Mouse (Mus musculus): ENCODE data around the gene Irf2.

- no peak for TF ChIP-seq CTCF (IDR thresholded peaks at IDR 0.05; ENCODE audit: control insufficient read depth, insufficient read depth, insufficient replicate concordance, low read depth, low read length)
- TF ChIP-seq POLR2A (IDR thresholded peaks at IDR 0.05; ENCODE audit: control insufficient read depth, low read depth, low read length) = no peak
Observed at GRCm38 (mm10) chr8:46811944-46812343, 72.4 kb downstream of the Irf2 start.
